Mouse (Mus musculus) liver, embryonic 14.5 days (tissue): ENCODE results near the gene Zfp423.

Source experiments
- CTCF ChIP-seq: IDR thresholded peaks from 2 replicates; pipeline ENCODE4 v1.5.1; 2016; ENCODE audit warnings: antibody characterized with exemption, low read depth, control low read depth
- EP300 ChIP-seq: IDR thresholded peaks from 2 replicates; pipeline ENCODE4 v1.6.1; 2016; ENCODE audit warnings: antibody characterized with exemption, low read depth

- TF ChIP-seq CTCF (no peak), EP300 (no peak)
Measured at GRCm38 (mm10) chr8:87804327-87804900, 155.0 kb downstream of the Zfp423 start.
